Mouse (Mus musculus): Measurements from ENCODE around the gene Bcat2.

The Bcat2 gene

GRCm38 (mm10) chr7:45550821-45551511 is 19.0 kb upstream of the Bcat2 start:
- no peak for DNase-seq (ENCODE audit: low read depth, low spot score)

GRCm38 (mm10) chr7:45551512-45551883 is 18.5 kb upstream of the Bcat2 start:
- DNase-seq (ENCODE audit: low read depth, low spot score) = no peak

- no peak for DNase-seq (ENCODE audit: low read depth, low spot score)
Observed at GRCm38 (mm10) chr7:45553519-45553918, 16.4 kb upstream of the Bcat2 start.

- no peak for DNase-seq (ENCODE audit: low read depth, low spot score)
Observed at GRCm38 (mm10) chr7:45553990-45554389, 16.0 kb upstream of the Bcat2 start.

GRCm38 (mm10) chr7:45554744-45555143 is 15.2 kb upstream of the Bcat2 start, which contains the start of gene Hsd17b14:
Hsd17b14 (plus strand) TSS chr7:45554893.
- DNase-seq (ENCODE audit: low read depth, low spot score) = no peak

- DNase-seq (ENCODE audit: low read depth, low spot score) = peak; percentile 78
Observed at GRCm38 (mm10) chr7:45555787-45556186, 14.2 kb upstream of the Bcat2 start.

GRCm38 (mm10) chr7:45558907-45559306 is 11.0 kb upstream of the Bcat2 start:
- no peak for DNase-seq (ENCODE audit: low read depth, low spot score)

GRCm38 (mm10) chr7:45560241-45560640 is 9.7 kb upstream of the Bcat2 start:
- DNase-seq (ENCODE audit: low read depth, low spot score) = no peak

- peak; percentile 77 for DNase-seq (ENCODE audit: low read depth, low spot score)
Observed at GRCm38 (mm10) chr7:45560843-45561623, 8.9 kb upstream of the Bcat2 start.

- DNase-seq (ENCODE audit: low read depth, low spot score) = peak; percentile 53
Observed at GRCm38 (mm10) chr7:45561624-45562520, 8.1 kb upstream of the Bcat2 start.

- no peak for DNase-seq (ENCODE audit: low read depth, low spot score)
Observed at GRCm38 (mm10) chr7:45564811-45565210, 5.1 kb upstream of the Bcat2 start.

GRCm38 (mm10) chr7:45565446-45565845 is 4.5 kb upstream of the Bcat2 start:
- no peak for DNase-seq (ENCODE audit: low read depth, low spot score)

- no peak for DNase-seq (ENCODE audit: low read depth, low spot score)
Observed at GRCm38 (mm10) chr7:45567112-45567779, 2.7 kb upstream of the Bcat2 start.

GRCm38 (mm10) chr7:45567780-45568516 is 2.0 kb upstream of the Bcat2 start:
- DNase-seq (ENCODE audit: low read depth, low spot score) = peak; percentile 83

- no peak for DNase-seq (ENCODE audit: low read depth, low spot score)
Observed at GRCm38 (mm10) chr7:45568601-45569473, 1.1 kb upstream of the Bcat2 start.

- DNase-seq (ENCODE audit: low read depth, low spot score) = no peak
Observed at GRCm38 (mm10) chr7:45571966-45572365, 2.0 kb downstream of the Bcat2 start.

- DNase-seq (ENCODE audit: low read depth, low spot score) = no peak
Observed at GRCm38 (mm10) chr7:45573954-45574353, 4.0 kb downstream of the Bcat2 start.

GRCm38 (mm10) chr7:45574472-45575379 is 4.8 kb downstream of the Bcat2 start:
- DNase-seq (ENCODE audit: low read depth, low spot score) = no peak

- DNase-seq (ENCODE audit: low read depth, low spot score) = no peak
Observed at GRCm38 (mm10) chr7:45585923-45586322, 16.0 kb downstream of the Bcat2 start.

Measured in 3T3-L1 (cell line).